Mouse (Mus musculus) forebrain, embryonic 14.5 days (tissue): ENCODE measurements around the gene Ube4a. TPM values are rescaled to one million over a fixed set of nuclear protein-coding genes. Genes with fewer than 3 reads are reported as not detected.

Experiments
- ATAC-seq: fragments of 200-750 bp; cut with Nextera tagmentation; 2 replicates; pipeline ENCODE4 v1.8.0; 2017; ENCODE audit warnings: mild to moderate bottlenecking, moderate library complexity
- DNase-seq: peaks from one replicate; pipeline ENCODE4 v3.0.0-alpha.2; 2015; ENCODE audit warnings: low spot score
- H3K27ac ChIP-seq: fragments of 300-500 bp; sonication (generic); 2 replicates; pipeline ENCODE4 v1.5.1; 2014; ENCODE audit warnings: low read depth, mild to moderate bottlenecking, control low read depth, low read length, moderate library complexity
- H3K27me3 ChIP-seq: fragments of 300-500 bp; sonication (generic); replicated peaks from 2 replicates; pipeline ENCODE4 v1.6.1; 2014; ENCODE audit warnings: low read length, control low read depth, mixed read lengths; ENCODE audit not compliant: control insufficient read depth, insufficient read depth
- H3K36me3 ChIP-seq: fragments of 300-500 bp; sonication (generic); 2 replicates; pipeline ENCODE4 v1.6.1; 2014; ENCODE audit warnings: low read length, control low read depth; ENCODE audit not compliant: control insufficient read depth, insufficient read depth
- H3K4me1 ChIP-seq: fragments of 300-500 bp; sonication (generic); 2 replicates; pipeline ENCODE4 v1.6.1; 2014; ENCODE audit warnings: antibody characterized with exemption, low read length, control low read depth; ENCODE audit not compliant: control insufficient read depth, insufficient read depth
- H3K4me2 ChIP-seq: fragments of 300-500 bp; sonication (generic); 2 replicates; pipeline ENCODE4 v1.6.1; 2014; ENCODE audit warnings: mild to moderate bottlenecking, control low read depth, low read length
- H3K4me3 ChIP-seq: fragments of 300-500 bp; sonication (generic); 2 replicates; pipeline ENCODE4 v1.5.1; 2014; ENCODE audit warnings: low read depth, low read length, control low read depth
- H3K9ac ChIP-seq: fragments of 300-500 bp; sonication (generic); 2 replicates; pipeline ENCODE4 v1.6.1; 2014; ENCODE audit warnings: mild to moderate bottlenecking, low read length, control low read depth, moderate library complexity
- H3K9me3 ChIP-seq: fragments of 300-500 bp; sonication (generic); replicated peaks from 2 replicates; pipeline ENCODE4 v1.6.1; 2016; ENCODE audit warnings: low read length, control low read depth, mixed read lengths; ENCODE audit not compliant: control insufficient read depth
- WGBS: fragments of 180-500 bp; shearing (Covaris S2); extraction: QIAGEN DNeasy Blood & Tissue Kit; methylation state at CpG from one replicate; pipeline ENCODE4 v1.1.7; 2014; 5-methylcytosine and 5-hydroxymethylcytosine counted together
- polyA plus RNA-seq: library from polyadenylated mRNA; unstranded; fragments of >200 nt; fragmentation: Nextera tagmentation; extraction: Ambion mirVana; gene quantifications from 2 replicates; pipeline ENCODE4 v1.2.1, GENCODE M21; 2014

The Ube4a gene
- polyA plus RNA-seq, 1 experiment from 2014 or later = 46.0 TPM

DNA sequence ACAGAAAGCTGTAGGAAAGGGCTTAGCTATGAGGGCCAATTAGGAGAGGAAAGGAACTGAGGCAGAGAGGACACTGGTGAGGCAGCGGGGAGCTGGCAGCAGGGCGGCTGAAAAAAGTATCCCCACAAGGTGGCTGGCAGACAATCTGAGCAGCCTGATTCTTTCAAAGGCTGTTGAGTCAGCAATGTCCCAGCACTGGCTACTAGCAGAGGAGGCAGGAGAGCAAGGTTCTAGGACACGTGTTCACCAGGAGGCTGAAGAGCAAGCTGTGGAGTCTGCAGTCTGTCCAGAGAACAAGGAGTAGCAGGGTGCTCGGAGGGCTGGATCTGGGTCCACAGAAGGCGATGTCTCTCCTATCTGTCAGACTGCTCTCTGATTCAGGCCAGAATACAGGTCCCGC lies 33.8 kb upstream of the Ube4a start:
- Histone ChIP-seq H3K9ac (no peak overlapping the region), H3K27me3 (no peaks in the 10 kb centered on the region), H3K4me1 (no peaks in the 10 kb centered on the region), H3K9me3 (no peaks in the 10 kb centered on the region), H3K4me3 (no peak overlapping the region), H3K4me2 (no peak overlapping the region), H3K36me3 (no peaks in the 10 kb centered on the region), H3K27ac (no peak overlapping the region)
- 53% methylated on average over 6 of the region's 6 CpGs for WGBS
- no peak for DNase-seq
- ATAC-seq = no peak

DNA sequence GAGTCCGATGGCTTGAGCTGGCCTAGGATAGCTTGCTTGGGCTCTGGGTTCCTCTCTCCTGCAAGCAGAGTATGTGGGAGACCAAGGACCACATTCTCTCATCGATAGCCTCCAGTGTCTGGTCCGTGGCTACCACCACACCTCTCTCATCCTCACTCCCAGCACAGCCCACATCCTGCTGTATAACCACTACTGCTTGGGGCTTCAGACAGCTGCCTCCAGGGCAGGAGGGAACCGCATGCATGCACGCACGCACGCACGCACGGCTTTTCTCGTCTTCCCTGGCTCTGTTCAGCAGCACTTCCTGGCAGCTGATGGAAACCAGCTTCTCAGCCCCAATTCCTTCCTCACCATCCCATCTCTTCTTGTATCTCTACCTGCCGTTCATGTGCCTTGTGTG lies 32.7 kb upstream of the Ube4a start:
- no peak overlapping the region for H3K9ac ChIP-seq
- H3K27ac ChIP-seq = no peak overlapping the region
- no peaks in the 10 kb centered on the region for H3K27me3 ChIP-seq
- WGBS = 90% methylated on average over 11 of the region's 11 CpGs
- ATAC-seq (no peak), DNase-seq (no peak)
- H3K4me3 ChIP-seq = no peak overlapping the region
- H3K9me3 ChIP-seq = no peaks in the 10 kb centered on the region
- H3K36me3 ChIP-seq = no peaks in the 10 kb centered on the region
- H3K4me1 ChIP-seq = no peaks in the 10 kb centered on the region
- no peak overlapping the region for H3K4me2 ChIP-seq

DNA sequence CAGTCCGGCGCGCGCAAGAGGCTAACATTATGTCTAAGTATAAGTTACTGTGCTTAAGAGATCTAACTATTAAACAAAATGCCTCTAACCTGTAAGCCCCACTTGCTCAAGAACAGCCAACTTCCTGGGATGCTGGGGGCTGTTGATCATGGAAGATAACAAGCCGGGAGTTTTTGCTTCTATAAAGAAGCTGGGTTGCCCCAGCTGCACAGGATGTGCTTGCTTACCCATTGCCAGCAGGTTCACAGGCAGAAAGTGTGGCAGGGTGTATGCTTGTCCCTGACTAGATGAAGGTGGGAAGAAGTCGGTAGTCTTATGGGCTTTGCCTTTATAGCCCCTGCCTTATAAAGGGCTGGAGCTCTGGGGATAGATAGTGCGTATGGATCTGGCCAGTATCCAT lies 31.2 kb upstream of the Ube4a start:
- Histone ChIP-seq H3K9me3 (no peaks in the 10 kb centered on the region), H3K4me1 (no peaks in the 10 kb centered on the region), H3K36me3 (no peaks in the 10 kb centered on the region), H3K4me2 (no peak overlapping the region), H3K9ac (no peak overlapping the region), H3K4me3 (no peak overlapping the region), H3K27ac (no peak overlapping the region), H3K27me3 (no peaks in the 10 kb centered on the region)
- no peak for DNase-seq
- WGBS = 94% methylated on average over 7 of the region's 7 CpGs
- ATAC-seq = no peak

GRCm38 (mm10) chr9:44994962-44995361 lies 29.6 kb upstream of the Ube4a start:
- no peak overlapping the region for H3K4me2 ChIP-seq
- H3K9ac ChIP-seq = no peak overlapping the region
- no peaks in the 10 kb centered on the region for H3K27me3 ChIP-seq
- H3K9me3 ChIP-seq = no peaks in the 10 kb centered on the region
- WGBS = 79% methylated on average over 4 of the region's 4 CpGs
- no peaks in the 10 kb centered on the region for H3K4me1 ChIP-seq
- H3K27ac ChIP-seq = no peak overlapping the region
- H3K36me3 ChIP-seq = no peaks in the 10 kb centered on the region
- no peak overlapping the region for H3K4me3 ChIP-seq
- DNase-seq (no peak), ATAC-seq (no peak)

GRCm38 (mm10) chr9:44993268-44993667 lies 27.9 kb upstream of the Ube4a start:
- Histone ChIP-seq H3K4me1 (no peaks in the 10 kb centered on the region), H3K4me2 (no peak overlapping the region)
- ATAC-seq = no peak

DNA sequence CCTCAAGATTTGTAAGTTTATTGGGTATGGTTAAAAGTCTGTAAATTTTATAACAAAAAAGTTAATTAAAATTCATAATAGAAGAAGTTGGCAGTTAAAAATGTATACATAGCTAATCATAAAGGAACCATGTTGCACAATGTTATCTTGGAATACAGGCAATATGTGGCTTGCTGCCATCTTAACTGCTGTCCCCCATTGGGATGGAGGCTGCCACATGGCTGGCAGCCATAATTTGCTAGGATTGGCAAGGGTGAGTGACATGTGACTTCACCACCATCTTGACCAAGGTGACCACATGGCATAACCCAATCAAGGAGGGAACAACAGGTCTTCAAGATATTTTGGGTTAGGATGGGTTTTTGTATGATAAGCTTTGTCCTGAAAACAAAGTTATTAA lies 26.9 kb upstream of the Ube4a start:
- H3K9me3 ChIP-seq = no peaks in the 10 kb centered on the region
- H3K36me3 ChIP-seq = no peaks in the 10 kb centered on the region
- DNase-seq = no peak

More at GRCm38 (mm10) chr9:44993268-44993667, 27.9 kb upstream of the Ube4a start:
- Histone ChIP-seq H3K4me3 (no peak overlapping the region), H3K27me3 (no peaks in the 10 kb centered on the region), H3K36me3 (no peaks in the 10 kb centered on the region), H3K27ac (no peak overlapping the region), H3K9me3 (no peaks in the 10 kb centered on the region), H3K9ac (no peak overlapping the region)
- no peak for DNase-seq
- WGBS = 91% methylated on average over 2 of the region's 2 CpGs

DNA sequence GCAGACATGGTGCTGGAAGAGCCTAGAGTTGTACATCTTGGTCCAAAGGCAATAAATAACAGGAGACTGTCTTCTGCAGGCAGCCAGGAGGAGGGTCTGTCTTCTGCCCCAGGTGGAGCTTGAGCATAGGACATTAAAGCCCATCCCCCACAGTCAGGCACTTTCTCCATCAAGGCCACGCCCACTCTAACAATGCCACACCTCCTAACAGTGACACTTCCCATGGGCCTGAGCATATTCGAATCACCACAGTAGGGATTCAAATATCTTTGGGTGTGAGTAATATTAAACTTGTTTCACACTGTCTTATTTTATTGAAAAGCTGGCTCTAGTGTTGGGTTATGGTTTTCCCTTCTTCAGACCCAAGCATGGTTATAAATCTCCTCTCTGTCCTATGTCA lies 26.4 kb upstream of the Ube4a start:
- Histone ChIP-seq H3K36me3 (no peaks in the 10 kb centered on the region), H3K9ac (no peak overlapping the region), H3K4me3 (no peak overlapping the region), H3K27me3 (no peaks in the 10 kb centered on the region), H3K9me3 (no peaks in the 10 kb centered on the region), H3K4me1 (no peaks in the 10 kb centered on the region), H3K4me2 (no peak overlapping the region), H3K27ac (no peak overlapping the region)
- ATAC-seq (no peak), DNase-seq (no peak)
- 84% methylated on average over 2 of the region's 2 CpGs for WGBS

More for the DNA sequence above, 26.9 kb upstream of the Ube4a start:
- Histone ChIP-seq H3K4me3 (no peak overlapping the region), H3K9ac (no peak overlapping the region), H3K4me1 (no peaks in the 10 kb centered on the region), H3K27me3 (no peaks in the 10 kb centered on the region), H3K4me2 (no peak overlapping the region), H3K27ac (no peak overlapping the region)
- no peak for ATAC-seq

- WGBS = 79% methylated on average over 5 of the region's 5 CpGs
- Histone ChIP-seq H3K27ac (no peak overlapping the region), H3K36me3 (no peaks in the 10 kb centered on the region), H3K4me1 (no peaks in the 10 kb centered on the region), H3K9me3 (no peaks in the 10 kb centered on the region), H3K4me2 (no peak overlapping the region), H3K9ac (no peak overlapping the region), H3K27me3 (no peaks in the 10 kb centered on the region), H3K4me3 (no peak overlapping the region)
- DNase-seq (no peak), ATAC-seq (no peak)
Measured at GRCm38 (mm10) chr9:44986976-44987375, 21.6 kb upstream of the Ube4a start.

DNA sequence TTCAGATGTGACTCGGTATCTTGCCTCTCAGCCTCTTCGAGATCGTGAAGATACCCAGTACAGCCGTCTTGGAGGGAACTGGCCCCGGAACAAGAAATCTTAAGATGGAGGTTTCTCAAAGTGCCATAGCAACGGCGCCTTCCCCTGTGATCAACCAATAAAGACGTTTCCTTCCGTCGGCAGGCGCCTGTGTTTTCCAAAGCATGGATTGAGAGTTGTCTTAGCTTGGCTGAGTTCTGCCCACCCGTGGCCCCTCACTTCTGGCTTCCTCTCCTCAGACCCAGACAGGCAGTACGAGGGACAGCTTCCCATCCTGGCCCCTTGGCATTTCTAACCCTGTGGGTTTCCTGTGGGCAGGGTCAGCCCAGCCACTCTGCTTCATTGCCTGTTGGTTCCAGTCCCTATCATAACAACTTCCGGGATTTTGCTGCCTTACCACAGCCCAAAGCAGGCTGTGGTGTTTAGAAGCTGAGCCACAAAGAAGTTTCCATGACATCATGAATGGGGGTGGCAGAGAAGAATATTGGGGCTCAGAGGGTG lies 20.9 kb upstream of the Ube4a start:
- Histone ChIP-seq H3K4me3 (no peak overlapping the region), H3K4me2 (no peak overlapping the region), H3K27ac (no peak overlapping the region), H3K4me1 (no peaks in the 10 kb centered on the region), H3K36me3 (no peaks in the 10 kb centered on the region), H3K9me3 (no peaks in the 10 kb centered on the region), H3K27me3 (no peaks in the 10 kb centered on the region), H3K9ac (no peak overlapping the region)
- no peak for ATAC-seq
- no peak for DNase-seq
- WGBS = 66% methylated on average over 14 of the region's 14 CpGs
